Mouse (Mus musculus): ENCODE data around the gene Eif4h. TPM values are rescaled to one million over a fixed set of nuclear protein-coding genes. Genes with fewer than 3 reads are reported as not detected.

Eif4h gene
- polyA plus RNA-seq, 1 experiment = 112 TPM

GRCm38 (mm10) chr5:134606314-134606713 is 33.0 kb downstream of the Eif4h start:
- peaks cover under 1% of the 10 kb centered on the region; the same call in 1 of the 2 replicates for H3K4me1 ChIP-seq (ENCODE audit: control insufficient read depth, insufficient read depth, low read length)
- no peak overlapping the region for H3K27ac ChIP-seq (ENCODE audit: insufficient read depth, low read depth, low read length)
- H3K4me3 ChIP-seq (ENCODE audit: insufficient read depth, low read depth, low read length) = no peak overlapping the region
- no peak for TF ChIP-seq CTCF (IDR thresholded peaks at IDR 0.05; ENCODE audit: insufficient read depth, low read depth, low read length)
- TF ChIP-seq POLR2A (IDR thresholded peaks at IDR 0.05; ENCODE audit: insufficient read depth, low read depth, low read length) = no peak

GRCm38 (mm10) chr5:134604376-134604775 is 34.9 kb downstream of the Eif4h start:
- Histone ChIP-seq H3K27ac (ENCODE audit: insufficient read depth, low read depth, low read length) (no peak overlapping the region), H3K4me1 (ENCODE audit: control insufficient read depth, insufficient read depth, low read length) (no peaks in the 10 kb centered on the region), H3K4me3 (ENCODE audit: insufficient read depth, low read depth, low read length) (no peak overlapping the region)
- WGBS = 94% methylated on average over 11 of the region's 11 CpGs
- TF ChIP-seq POLR2A (IDR thresholded peaks at IDR 0.05; ENCODE audit: insufficient read depth, low read depth, low read length) (no peak), CTCF (IDR thresholded peaks at IDR 0.05; ENCODE audit: insufficient read depth, low read depth, low read length) (no peak)

- Histone ChIP-seq H3K27ac (ENCODE audit: insufficient read depth, low read depth, low read length) (no peak overlapping the region), H3K4me1 (ENCODE audit: control insufficient read depth, insufficient read depth, low read length) (peaks cover 6% of the 10 kb centered on the region; the same call in 1 of the 2 replicates), H3K4me3 (ENCODE audit: insufficient read depth, low read depth, low read length) (no peak overlapping the region)
- 52% methylated on average over 10 of the region's 10 CpGs for WGBS
- no peak for TF ChIP-seq POLR2A (IDR thresholded peaks at IDR 0.05; ENCODE audit: insufficient read depth, low read depth, low read length)
Observed at GRCm38 (mm10) chr5:134597711-134598110, 41.6 kb downstream of the Eif4h start.

GRCm38 (mm10) chr5:134593093-134593492 is 46.2 kb downstream of the Eif4h start:
- peaks cover 6% of the 10 kb centered on the region; the same call in 1 of the 2 replicates for H3K4me1 ChIP-seq (ENCODE audit: control insufficient read depth, insufficient read depth, low read length)
- no peak overlapping the region for H3K27ac ChIP-seq (ENCODE audit: insufficient read depth, low read depth, low read length)
- TF ChIP-seq POLR2A (IDR thresholded peaks at IDR 0.05; ENCODE audit: insufficient read depth, low read depth, low read length) = no peak
- TF ChIP-seq CTCF (IDR thresholded peaks at IDR 0.05; ENCODE audit: insufficient read depth, low read depth, low read length) = no peak
- no peak overlapping the region for H3K4me3 ChIP-seq (ENCODE audit: insufficient read depth, low read depth, low read length)
- whole genome bisulfite sequencing = 92% methylated on average over 9 of the region's 9 CpGs

GRCm38 (mm10) chr5:134592026-134592581 is 47.2 kb downstream of the Eif4h start:
- no peak overlapping the region for H3K27ac ChIP-seq (ENCODE audit: insufficient read depth, low read depth, low read length)
- H3K4me3 ChIP-seq (ENCODE audit: insufficient read depth, low read depth, low read length) = no peak overlapping the region
- 87% methylated on average over 11 of the region's 11 CpGs for WGBS
- 0 out of 2 replicates have a peak, but pooled peaks cover under 1% of the 10 kb centered on the region for H3K4me1 ChIP-seq (ENCODE audit: control insufficient read depth, insufficient read depth, low read length)
- TF ChIP-seq CTCF (IDR thresholded peaks at IDR 0.05; ENCODE audit: insufficient read depth, low read depth, low read length) (no peak), POLR2A (IDR thresholded peaks at IDR 0.05; ENCODE audit: insufficient read depth, low read depth, low read length) (no peak)

- no peak overlapping the region for H3K27ac ChIP-seq (ENCODE audit: insufficient read depth, low read depth, low read length)
- H3K4me3 ChIP-seq (ENCODE audit: insufficient read depth, low read depth, low read length) = no peak overlapping the region
- no peaks in the 10 kb centered on the region for H3K4me1 ChIP-seq (ENCODE audit: control insufficient read depth, insufficient read depth, low read length)
- 93% methylated on average over 3 of the region's 3 CpGs for WGBS
- TF ChIP-seq CTCF (IDR thresholded peaks at IDR 0.05; ENCODE audit: insufficient read depth, low read depth, low read length) = no peak
- no peak for TF ChIP-seq POLR2A (IDR thresholded peaks at IDR 0.05; ENCODE audit: insufficient read depth, low read depth, low read length)
Observed at GRCm38 (mm10) chr5:134589900-134590299, 49.4 kb downstream of the Eif4h start.

- Histone ChIP-seq H3K4me3 (ENCODE audit: insufficient read depth, low read depth, low read length) (no peak overlapping the region), H3K27ac (ENCODE audit: insufficient read depth, low read depth, low read length) (no peak overlapping the region), H3K4me1 (ENCODE audit: control insufficient read depth, insufficient read depth, low read length) (peaks cover 3% of the 10 kb centered on the region)
- no peak for TF ChIP-seq POLR2A (IDR thresholded peaks at IDR 0.05; ENCODE audit: insufficient read depth, low read depth, low read length)
- TF ChIP-seq CTCF (IDR thresholded peaks at IDR 0.05; ENCODE audit: insufficient read depth, low read depth, low read length) = no peak
- 90% methylated on average over 5 of the region's 5 CpGs for WGBS
Observed at GRCm38 (mm10) chr5:134584798-134585197, 54.5 kb downstream of the Eif4h start.

GRCm38 (mm10) chr5:134583884-134584213 is 55.4 kb downstream of the Eif4h start:
- WGBS = 46% methylated on average over 3 of the region's 3 CpGs
- no peak for TF ChIP-seq CTCF (IDR thresholded peaks at IDR 0.05; ENCODE audit: insufficient read depth, low read depth, low read length)
- TF ChIP-seq POLR2A (IDR thresholded peaks at IDR 0.05; ENCODE audit: insufficient read depth, low read depth, low read length) = no peak
- Histone ChIP-seq H3K4me3 (ENCODE audit: insufficient read depth, low read depth, low read length) (no peak overlapping the region), H3K27ac (ENCODE audit: insufficient read depth, low read depth, low read length) (no peak overlapping the region), H3K4me1 (ENCODE audit: control insufficient read depth, insufficient read depth, low read length) (peaks cover 3% of the 10 kb centered on the region)

- no peak overlapping the region for H3K27ac ChIP-seq (ENCODE audit: insufficient read depth, low read depth, low read length)
- 21% methylated on average over 15 of the region's 15 CpGs for WGBS
Observed at GRCm38 (mm10) chr5:134583006-134583883, 56.0 kb downstream of the Eif4h start.

More at GRCm38 (mm10) chr5:134583006-134583883, 56.0 kb downstream of the Eif4h start:
- H3K4me3 ChIP-seq (ENCODE audit: insufficient read depth, low read depth, low read length) = peak overlapping the region; percentile 91
- no peak for TF ChIP-seq CTCF (IDR thresholded peaks at IDR 0.05; ENCODE audit: insufficient read depth, low read depth, low read length)
- TF ChIP-seq POLR2A (IDR thresholded peaks at IDR 0.05; ENCODE audit: insufficient read depth, low read depth, low read length) = no peak
- peaks cover 3% of the 10 kb centered on the region for H3K4me1 ChIP-seq (ENCODE audit: control insufficient read depth, insufficient read depth, low read length)
